Mouse (Mus musculus): ENCODE results near the gene Mgarp. TPM values are rescaled to one million over a fixed set of nuclear protein-coding genes. Genes with fewer than 3 reads are reported as not detected.

Gene Mgarp
- polyA plus RNA-seq, 1 experiment from 2014 or later = 1.5 TPM

DNA sequence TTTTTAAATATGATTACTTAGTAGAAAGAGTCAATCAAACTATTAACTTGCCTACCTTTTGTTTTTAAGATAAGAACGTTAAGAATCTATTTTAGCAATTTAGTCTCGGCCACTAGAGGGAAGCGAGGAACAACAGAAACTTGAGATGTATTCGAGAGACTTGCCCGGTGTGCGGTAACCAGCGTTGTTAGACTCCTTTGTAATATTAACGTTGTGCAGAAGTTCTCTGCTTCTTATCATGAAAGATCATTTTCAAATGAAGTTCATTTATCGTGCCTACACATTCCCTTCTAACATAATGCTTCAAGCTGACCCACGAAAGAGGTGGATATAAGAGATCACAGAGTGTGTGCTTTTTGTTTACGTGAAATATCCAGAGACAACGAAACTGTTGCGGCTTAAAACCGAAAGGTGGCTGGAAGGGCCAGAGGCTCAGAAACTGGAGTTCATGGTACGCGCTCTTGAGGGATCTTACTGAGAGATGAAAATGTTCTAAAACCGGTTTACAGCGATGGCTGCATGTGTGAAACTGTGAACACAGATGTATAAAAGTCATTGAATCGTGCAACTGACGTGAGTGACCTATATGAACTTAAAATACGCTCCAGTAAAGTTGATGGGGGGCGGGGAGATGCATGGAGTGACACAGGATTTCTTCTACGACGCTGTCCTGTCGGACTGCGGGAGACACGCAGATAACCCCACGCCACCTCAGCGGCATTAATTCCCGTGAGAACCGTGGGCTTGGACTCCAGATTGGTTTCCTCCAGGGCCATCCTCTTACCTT lies 18.5 kb downstream of the Mgarp start:
- Histone ChIP-seq H3K36me3 (ENCODE audit: poor library complexity, severe bottlenecking) (no peaks in the 10 kb centered on the region), H3K27ac (no peak overlapping the region), H3K4me1 (no peaks in the 10 kb centered on the region), H3K9ac (no peak overlapping the region), H3K9me3 (replicated peaks) (0 out of 2 replicates have a peak, but pooled peaks cover 2% of the 10 kb centered on the region), H3K4me2 (peak overlapping the region; percentile 47), H3K4me3 (peak overlapping the region; percentile 20; the same call in 1 of the 2 replicates), H3K27me3 (no peaks in the 10 kb centered on the region)
- ATAC-seq = no peak
- WGBS = 50% methylated on average over 31 of the region's 31 CpGs

DNA sequence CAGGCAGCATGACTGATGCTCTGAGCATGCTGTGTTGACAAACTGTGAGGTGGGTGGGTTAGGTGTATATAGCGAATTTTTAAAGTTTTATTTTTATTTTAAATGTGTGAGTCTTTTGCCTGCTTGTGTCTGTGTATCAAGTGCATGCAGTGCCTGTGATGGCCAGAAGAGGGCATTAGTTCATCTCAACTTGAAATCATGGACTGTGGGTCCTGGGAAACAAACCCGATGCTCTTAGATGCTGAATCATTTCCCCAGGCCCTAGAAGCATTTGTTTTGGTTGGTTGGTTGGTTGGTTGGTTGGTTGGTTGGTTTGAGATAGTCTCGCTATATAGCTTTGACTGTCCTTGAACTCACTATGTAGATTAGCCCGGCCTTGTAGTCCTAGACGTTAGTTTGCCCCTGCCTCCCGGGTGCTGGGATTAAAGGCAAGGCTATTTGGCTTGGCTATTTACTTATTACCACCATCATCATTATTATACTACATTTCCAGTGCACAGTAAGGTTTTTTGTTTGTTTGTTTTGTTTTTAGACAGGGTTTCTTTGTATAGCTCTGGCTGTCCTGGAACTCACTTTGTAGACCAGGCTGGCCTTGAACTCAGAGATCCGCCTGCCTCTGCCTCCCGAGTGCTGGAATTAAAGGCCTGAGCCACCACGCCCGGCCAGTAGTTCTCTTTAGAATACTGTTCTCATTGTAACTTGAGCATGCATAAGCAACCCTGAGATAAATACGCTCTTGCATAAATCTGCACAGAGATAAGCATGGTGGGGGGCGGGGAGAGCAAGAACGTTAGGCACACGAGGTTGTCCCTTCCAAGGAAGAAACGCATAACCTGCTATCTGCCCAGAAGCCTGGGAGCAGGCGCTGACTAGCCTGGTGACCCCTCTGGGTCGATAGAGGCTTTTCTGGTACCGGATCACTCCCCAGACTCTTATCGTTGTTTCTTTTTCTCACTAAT lies 21.0 kb downstream of the Mgarp start:
- Histone ChIP-seq H3K9me3 (replicated peaks) (0 out of 2 replicates have a peak, but pooled peaks cover 2% of the 10 kb centered on the region), H3K4me1 (no peaks in the 10 kb centered on the region), H3K27me3 (no peaks in the 10 kb centered on the region), H3K36me3 (ENCODE audit: poor library complexity, severe bottlenecking) (no peaks in the 10 kb centered on the region), H3K4me3 (no peak overlapping the region), H3K9ac (no peak overlapping the region), H3K4me2 (no peak overlapping the region), H3K27ac (no peak overlapping the region)
- ATAC-seq = no peak
- 87% methylated on average over 19 of the region's 19 CpGs for WGBS

DNA sequence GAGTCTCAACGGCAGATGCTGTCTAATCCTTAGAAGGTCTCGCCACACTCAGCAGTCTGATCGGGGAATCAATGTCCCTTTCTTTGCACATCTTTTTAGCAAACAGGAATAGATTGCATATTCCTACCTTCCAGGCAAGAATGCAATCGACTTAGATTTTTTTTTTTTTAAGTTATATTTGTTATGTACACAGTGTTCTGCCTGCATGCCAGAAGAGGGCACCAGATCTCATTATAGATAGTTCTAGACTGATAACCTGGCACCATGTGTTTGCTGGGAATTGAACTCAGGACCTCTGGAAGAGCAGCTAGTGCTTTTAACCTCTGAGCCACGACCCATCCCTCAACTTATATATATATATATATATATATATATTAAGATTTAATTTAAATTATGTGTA lies 23.0 kb downstream of the Mgarp start:
- no peak for ATAC-seq
- Histone ChIP-seq H3K9ac (no peak overlapping the region), H3K4me2 (no peak overlapping the region), H3K27me3 (no peaks in the 10 kb centered on the region), H3K36me3 (ENCODE audit: poor library complexity, severe bottlenecking) (no peaks in the 10 kb centered on the region), H3K27ac (no peak overlapping the region), H3K4me1 (no peaks in the 10 kb centered on the region), H3K4me3 (no peak overlapping the region), H3K9me3 (replicated peaks) (0 out of 2 replicates have a peak, but pooled peaks cover 2% of the 10 kb centered on the region)
- WGBS = 80% methylated on average over 5 of the region's 5 CpGs

DNA sequence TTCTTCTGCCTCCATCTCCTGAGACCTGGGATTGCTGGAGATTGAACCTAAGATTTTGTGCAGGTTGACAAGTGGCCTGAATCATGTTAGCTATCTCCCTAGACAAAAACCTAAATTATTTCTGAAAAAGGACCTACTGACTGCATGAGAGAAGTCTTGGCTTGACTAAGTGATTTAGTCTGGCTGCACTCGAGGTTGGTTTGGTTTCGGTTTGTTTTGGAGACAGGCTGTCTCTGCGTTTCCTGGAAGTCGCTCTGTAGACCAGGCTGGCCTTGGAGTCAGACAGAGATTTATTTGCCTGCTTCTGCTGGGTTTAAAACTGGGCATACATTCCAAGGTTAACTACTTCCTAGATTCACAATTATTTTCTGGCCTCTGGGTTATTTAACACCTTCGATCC lies 23.7 kb downstream of the Mgarp start:
- H3K36me3 ChIP-seq (ENCODE audit: poor library complexity, severe bottlenecking) = no peaks in the 10 kb centered on the region
- H3K27me3 ChIP-seq = no peaks in the 10 kb centered on the region
- H3K9me3 ChIP-seq (replicated peaks) = 0 out of 2 replicates have a peak, but pooled peaks cover 2% of the 10 kb centered on the region
- no peak overlapping the region for H3K4me3 ChIP-seq
- 86% methylated on average over 5 of the region's 5 CpGs for WGBS
- ATAC-seq = no peak
- no peaks in the 10 kb centered on the region for H3K4me1 ChIP-seq
- no peak overlapping the region for H3K4me2 ChIP-seq
- no peak overlapping the region for H3K27ac ChIP-seq
- H3K9ac ChIP-seq = no peak overlapping the region

DNA sequence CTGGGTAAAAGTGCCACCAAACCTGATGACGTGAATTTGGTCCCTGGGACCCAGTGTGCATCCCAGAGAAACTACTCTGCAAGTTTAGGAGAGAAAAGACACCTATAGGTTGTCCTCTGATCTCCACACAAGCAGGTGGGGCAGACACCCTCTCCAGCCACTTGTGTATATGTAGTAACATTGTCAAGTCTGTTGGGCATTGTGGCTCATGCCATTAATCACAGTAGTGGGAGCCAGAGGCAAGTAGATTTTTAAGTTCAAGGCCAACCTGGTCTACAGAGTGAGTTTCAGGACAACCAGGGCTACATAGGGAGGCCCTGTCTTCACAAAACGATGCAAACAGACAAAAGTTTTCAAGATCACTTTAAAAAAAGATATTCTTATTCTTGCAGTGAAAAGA lies 24.7 kb downstream of the Mgarp start:
- H3K4me1 ChIP-seq = no peaks in the 10 kb centered on the region
- ATAC-seq = no peak
- H3K4me3 ChIP-seq = no peak overlapping the region
- H3K36me3 ChIP-seq (ENCODE audit: poor library complexity, severe bottlenecking) = no peaks in the 10 kb centered on the region
- no peaks in the 10 kb centered on the region for H3K27me3 ChIP-seq
- WGBS = 81% methylated on average over 2 of the region's 2 CpGs
- no peak overlapping the region for H3K9ac ChIP-seq
- no peak overlapping the region for H3K4me2 ChIP-seq
- H3K9me3 ChIP-seq (replicated peaks) = 0 out of 2 replicates have a peak, but pooled peaks cover 2% of the 10 kb centered on the region
- H3K27ac ChIP-seq = no peak overlapping the region

DNA sequence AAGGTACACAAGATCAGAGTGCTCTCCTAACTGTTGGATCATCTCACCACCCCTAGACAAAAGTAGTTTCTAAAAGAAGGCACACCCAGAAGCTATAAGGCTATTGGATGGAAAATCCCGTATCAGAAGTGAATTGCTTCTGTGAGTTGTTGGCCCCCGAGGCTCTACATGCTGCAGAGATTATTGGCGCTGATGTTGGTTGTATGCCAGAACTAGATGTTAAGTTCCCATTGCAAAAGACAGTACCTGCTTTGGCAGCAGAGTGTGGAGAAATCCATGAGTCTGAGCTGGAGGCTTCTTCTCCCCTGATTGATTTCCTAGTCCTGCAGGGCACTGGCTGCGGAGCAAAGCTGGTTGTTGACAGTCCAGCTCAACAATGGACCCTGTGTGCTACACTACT lies 28.5 kb downstream of the Mgarp start:
- Histone ChIP-seq H3K4me1 (peaks cover 13% of the 10 kb centered on the region), H3K4me3 (no peak overlapping the region), H3K9ac (no peak overlapping the region), H3K9me3 (replicated peaks) (no peaks in the 10 kb centered on the region), H3K27ac (no peak overlapping the region), H3K36me3 (ENCODE audit: poor library complexity, severe bottlenecking) (no peaks in the 10 kb centered on the region), H3K4me2 (no peak overlapping the region), H3K27me3 (0 out of 2 replicates have a peak, but pooled peaks cover 6% of the 10 kb centered on the region)
- no peak for ATAC-seq
- 78% methylated on average over 4 of the region's 4 CpGs for WGBS

DNA sequence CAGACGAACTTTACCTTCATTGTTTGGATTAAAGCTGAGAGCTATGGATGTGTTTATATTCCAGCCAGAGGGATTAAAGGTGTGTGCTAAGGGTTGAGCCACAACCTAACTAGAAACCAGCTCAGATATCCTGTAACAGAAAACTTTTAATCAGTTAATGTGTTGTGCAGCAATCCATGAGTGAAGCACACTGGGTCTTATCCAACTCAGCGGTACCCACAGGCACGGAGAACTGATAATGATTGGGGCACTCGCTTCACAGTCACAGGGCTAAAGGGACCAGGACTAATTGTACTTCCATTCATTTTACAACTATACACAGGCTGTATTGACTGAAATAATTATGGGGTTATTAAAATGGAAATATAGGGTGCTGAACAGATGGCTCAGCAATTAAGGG lies 29.6 kb downstream of the Mgarp start:
- H3K36me3 ChIP-seq (ENCODE audit: poor library complexity, severe bottlenecking) = no peaks in the 10 kb centered on the region
- 0 out of 2 replicates have a peak, but pooled peaks cover 6% of the 10 kb centered on the region for H3K27me3 ChIP-seq
- H3K4me3 ChIP-seq = no peak overlapping the region
- no peaks in the 10 kb centered on the region for H3K9me3 ChIP-seq (replicated peaks)
- peaks cover 13% of the 10 kb centered on the region for H3K4me1 ChIP-seq
- WGBS = 62% methylated on average over 4 of the region's 4 CpGs
- ATAC-seq = no peak
- H3K9ac ChIP-seq = no peak overlapping the region
- H3K4me2 ChIP-seq = no peak overlapping the region
- H3K27ac ChIP-seq = no peak overlapping the region

DNA sequence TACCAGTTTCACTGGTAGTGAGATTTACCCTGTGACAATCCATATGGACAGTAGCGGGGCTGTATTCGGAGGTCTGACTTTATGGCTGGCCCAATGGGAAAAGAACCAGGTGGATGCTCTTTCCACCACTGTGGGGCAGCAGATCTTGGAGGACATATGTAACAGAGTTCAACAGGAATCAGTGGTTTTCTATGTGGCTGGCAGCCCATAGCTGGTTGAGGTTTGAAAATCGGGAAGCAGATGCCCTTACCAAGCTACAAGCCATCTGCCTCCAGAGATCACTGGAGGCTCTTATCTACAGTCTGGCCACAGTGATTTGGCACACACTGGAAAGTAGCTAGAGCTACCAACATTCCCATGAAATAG lies 31.0 kb downstream of the Mgarp start:
- Histone ChIP-seq H3K27me3 (0 out of 2 replicates have a peak, but pooled peaks cover 6% of the 10 kb centered on the region), H3K36me3 (ENCODE audit: poor library complexity, severe bottlenecking) (no peaks in the 10 kb centered on the region), H3K9me3 (replicated peaks) (no peaks in the 10 kb centered on the region), H3K27ac (no peak overlapping the region), H3K4me2 (peak overlapping the region; percentile 74), H3K4me1 (peaks cover 13% of the 10 kb centered on the region), H3K4me3 (peak overlapping the region; percentile 41), H3K9ac (0 out of 2 replicates have a peak overlapping the region, but pooled peaks have one; percentile 55)
- ATAC-seq = no peak
- WGBS = 12% methylated on average over 3 of the region's 3 CpGs

DNA sequence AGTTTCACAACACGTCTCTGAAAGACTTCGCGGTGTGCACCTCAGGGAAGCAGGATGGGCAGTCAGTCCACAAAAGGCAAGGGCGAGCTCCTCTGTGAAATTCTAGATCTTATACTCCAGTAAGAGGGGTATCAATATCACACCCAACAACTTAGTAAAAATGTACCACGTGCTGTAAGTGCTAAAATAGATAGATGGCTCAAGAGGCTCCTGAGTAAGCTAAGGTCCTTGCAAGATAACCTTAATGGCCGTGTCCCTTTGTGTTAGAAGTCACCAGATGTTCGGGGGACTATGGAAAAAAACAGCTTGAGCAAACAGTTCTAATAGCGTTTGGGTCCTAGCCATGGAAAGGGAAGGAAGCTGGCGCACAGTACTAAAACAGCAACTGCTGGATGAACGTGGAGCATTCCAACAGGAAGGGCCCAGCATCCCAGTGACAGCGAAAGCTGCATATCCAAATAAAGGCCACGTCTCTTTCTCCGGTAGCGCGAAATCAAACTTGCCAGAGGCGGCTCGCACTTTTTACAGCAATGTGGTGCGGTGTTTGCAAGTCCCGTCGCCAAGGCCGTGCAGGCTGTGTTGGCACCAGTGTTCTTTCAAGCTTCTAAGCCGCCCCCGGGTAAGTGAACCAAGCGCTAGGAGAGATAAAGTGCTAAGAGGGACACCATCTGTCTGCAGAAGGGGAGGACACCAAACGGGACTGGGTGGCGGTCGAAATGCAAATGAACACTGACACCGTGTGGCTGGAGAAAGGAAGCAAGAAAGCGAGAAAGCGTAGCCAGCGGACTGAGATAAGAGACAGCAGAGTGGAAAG lies 31.6 kb downstream of the Mgarp start:
- WGBS = 6% methylated on average over 31 of the region's 31 CpGs
- ATAC-seq = peak; percentile 95
- peak overlapping the region; percentile 35; the same call in 1 of the 2 replicates for H3K27ac ChIP-seq

DNA sequence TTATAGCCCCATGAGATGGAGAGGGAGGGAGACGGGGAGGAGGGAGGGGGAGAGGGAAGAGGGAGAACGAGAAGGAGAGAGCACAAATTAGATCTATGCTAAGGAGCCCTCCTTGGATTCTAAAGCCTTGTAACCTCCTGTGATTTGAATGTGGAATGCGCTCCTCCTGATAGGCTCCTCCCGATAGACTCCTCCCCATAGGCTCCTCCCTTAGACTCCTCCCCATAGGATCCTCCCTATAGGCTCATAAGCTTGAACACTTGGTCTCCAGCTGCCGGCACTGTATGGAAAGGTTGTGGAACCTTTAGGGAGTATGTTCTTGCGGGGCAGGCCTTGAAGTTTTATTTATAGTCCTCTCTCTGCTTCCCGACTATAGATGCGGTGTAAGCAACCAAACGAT lies 35.5 kb downstream of the Mgarp start:
- no peak overlapping the region for H3K9ac ChIP-seq
- H3K36me3 ChIP-seq (ENCODE audit: poor library complexity, severe bottlenecking) = no peaks in the 10 kb centered on the region
- H3K4me3 ChIP-seq = no peak overlapping the region
- no peak overlapping the region for H3K27ac ChIP-seq
- H3K9me3 ChIP-seq (replicated peaks) = no peaks in the 10 kb centered on the region
- peaks cover 19% of the 10 kb centered on the region for H3K4me1 ChIP-seq
- H3K4me2 ChIP-seq = no peak overlapping the region
- no peak for ATAC-seq
- H3K27me3 ChIP-seq = peaks cover 23% of the 10 kb centered on the region
- 33% methylated on average over 9 of the region's 9 CpGs for WGBS

More for the DNA sequence above, 31.6 kb downstream of the Mgarp start:
- peak overlapping the region; percentile 55 for H3K9ac ChIP-seq
- 0 out of 2 replicates have a peak, but pooled peaks cover 9% of the 10 kb centered on the region for H3K27me3 ChIP-seq
- no peaks in the 10 kb centered on the region for H3K36me3 ChIP-seq (ENCODE audit: poor library complexity, severe bottlenecking)
- peak overlapping the region; percentile 74 for H3K4me2 ChIP-seq
- H3K4me1 ChIP-seq = peaks cover 13% of the 10 kb centered on the region
- peak overlapping the region; percentile 41 for H3K4me3 ChIP-seq
- no peaks in the 10 kb centered on the region for H3K9me3 ChIP-seq (replicated peaks)

DNA sequence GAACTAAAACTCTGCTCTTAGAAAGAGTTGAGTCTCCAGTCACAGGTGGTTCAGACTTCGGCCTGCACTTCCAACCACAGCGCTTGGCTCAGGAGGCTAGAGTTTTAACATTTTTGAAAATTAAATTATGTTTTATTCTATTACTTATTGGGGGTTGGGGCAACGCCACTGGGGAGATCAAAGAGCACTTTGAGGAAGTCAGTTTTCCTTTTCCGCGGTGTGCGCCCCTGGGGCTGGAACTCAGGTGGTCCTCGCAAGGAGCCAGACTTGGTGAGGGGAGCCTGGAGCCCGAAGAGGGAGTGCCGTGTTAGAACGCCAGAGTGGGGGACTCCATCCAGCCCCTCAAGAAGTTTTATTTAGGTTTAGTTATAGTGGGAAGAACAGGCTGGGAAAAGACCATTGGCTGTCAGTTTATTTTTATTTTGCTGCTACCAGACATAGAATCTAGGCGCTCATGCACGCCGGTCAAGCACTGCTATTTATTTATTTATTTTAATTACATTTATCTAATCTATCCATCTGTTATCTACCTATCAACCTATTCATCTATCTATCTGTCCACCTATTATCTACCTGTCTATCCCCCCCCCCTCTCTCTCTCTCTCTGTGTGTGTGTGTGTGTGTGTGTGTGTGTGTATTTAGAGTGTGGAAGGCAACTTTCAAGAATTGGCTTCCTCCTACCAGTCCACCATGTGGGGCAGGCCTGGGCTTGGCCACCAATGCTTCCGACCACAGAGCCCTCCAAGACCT lies 36.8 kb downstream of the Mgarp start:
- Histone ChIP-seq H3K9me3 (replicated peaks) (no peaks in the 10 kb centered on the region), H3K36me3 (ENCODE audit: poor library complexity, severe bottlenecking) (no peaks in the 10 kb centered on the region), H3K27ac (no peak overlapping the region), H3K4me2 (peak overlapping the region; percentile 66), H3K9ac (no peak overlapping the region), H3K4me1 (peaks cover 10% of the 10 kb centered on the region), H3K27me3 (peaks cover 23% of the 10 kb centered on the region), H3K4me3 (no peak overlapping the region)
- no peak for ATAC-seq
- WGBS = 28% methylated on average over 14 of the region's 14 CpGs

Data from forebrain, embryonic 13.5 days (tissue).